Mouse (Mus musculus) E14TG2a.4 (cell line): ENCODE measurements around the gene Pla2g12b.

Experiments used
- H3K27me3 ChIP-seq: 2 replicates; pipeline ENCODE4 v1.6.1; 2014; ENCODE audit warnings: low read length, control low read depth; ENCODE audit not compliant: insufficient read depth
- H3K36me3 ChIP-seq: 2 replicates; pipeline ENCODE4 v1.6.1; 2014; ENCODE audit warnings: low read length, control low read depth; ENCODE audit not compliant: insufficient read depth
- H3K4me1 ChIP-seq: replicated peaks from 2 replicates; pipeline ENCODE4 v1.6.1; 2014; ENCODE audit warnings: low read depth, low read length, control low read depth
- H3K4me3 ChIP-seq: replicated peaks from 2 replicates; pipeline ENCODE4 v1.5.1; 2014; ENCODE audit warnings: mild to moderate bottlenecking, low read length
- H3K9me3 ChIP-seq: 2 replicates; pipeline ENCODE4 v1.6.1; 2014; ENCODE audit warnings: low read length, control low read depth
- CTCF ChIP-seq: conservative IDR thresholded peaks from 2 replicates; pipeline ENCODE4 v1.5.1; 2014; ENCODE audit warnings: low read length
- NANOG ChIP-seq: IDR thresholded peaks from 2 replicates; pipeline ENCODE4 v1.6.1; 2014; ENCODE audit warnings: borderline replicate concordance, low read length, mixed read lengths
- POU5F1 ChIP-seq: IDR thresholded peaks from 2 replicates; pipeline ENCODE4 v1.6.1; 2014; ENCODE audit warnings: low read length, borderline replicate concordance

The Pla2g12b gene

DNA sequence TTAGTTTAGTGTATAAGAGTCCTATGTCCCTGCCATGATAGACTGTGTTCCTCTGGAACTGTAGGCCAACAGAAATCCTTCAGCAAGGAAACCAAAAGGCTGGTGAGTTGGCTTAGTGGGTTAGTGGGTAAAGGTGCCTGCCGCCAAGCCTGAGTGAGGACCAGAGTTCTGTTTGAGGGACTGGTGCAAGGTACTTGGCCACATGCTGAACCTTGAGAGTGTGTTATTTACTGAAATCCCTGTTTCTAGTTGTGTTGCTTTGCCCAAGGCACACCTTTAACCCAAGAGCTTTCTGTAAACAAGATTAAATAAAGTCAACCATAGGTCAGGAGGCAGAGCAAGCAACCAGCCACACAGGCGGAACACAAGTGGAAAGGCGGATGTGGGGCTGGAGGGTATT lies 62.1 kb downstream of the Pla2g12b start:
- H3K4me3 ChIP-seq = no peak overlapping the region
- no peaks in the 10 kb centered on the region for H3K27me3 ChIP-seq
- peaks cover 48% of the 10 kb centered on the region for H3K4me1 ChIP-seq
- H3K9me3 ChIP-seq = no peaks in the 10 kb centered on the region
- H3K36me3 ChIP-seq = no peaks in the 10 kb centered on the region
- TF ChIP-seq NANOG (no peak), CTCF (no peak), POU5F1 (no peak)

DNA sequence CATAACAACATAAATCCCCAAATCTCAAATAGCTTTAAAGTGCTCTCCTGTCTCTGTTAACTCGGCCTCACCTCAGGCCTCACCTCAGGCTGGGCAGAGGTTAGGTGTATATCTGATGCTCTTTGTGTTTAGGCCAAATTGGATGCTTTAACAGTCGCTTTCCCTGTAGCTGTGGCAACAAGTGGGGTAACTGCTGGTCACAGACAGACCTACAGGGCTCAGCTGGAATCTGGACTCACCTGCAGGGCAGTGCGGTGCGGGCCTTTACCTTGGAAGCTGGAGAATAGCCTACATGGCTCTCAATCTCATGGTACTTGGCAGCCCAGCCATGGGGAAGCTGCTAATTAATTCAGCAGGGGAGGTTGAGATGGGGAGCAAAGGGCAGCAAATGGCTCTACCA lies 63.2 kb downstream of the Pla2g12b start:
- Histone ChIP-seq H3K36me3 (no peaks in the 10 kb centered on the region), H3K9me3 (no peaks in the 10 kb centered on the region), H3K4me1 (peaks cover 59% of the 10 kb centered on the region), H3K4me3 (no peak overlapping the region), H3K27me3 (no peaks in the 10 kb centered on the region)
- no peak for TF ChIP-seq CTCF
- TF ChIP-seq POU5F1 = no peak
- TF ChIP-seq NANOG = no peak

DNA sequence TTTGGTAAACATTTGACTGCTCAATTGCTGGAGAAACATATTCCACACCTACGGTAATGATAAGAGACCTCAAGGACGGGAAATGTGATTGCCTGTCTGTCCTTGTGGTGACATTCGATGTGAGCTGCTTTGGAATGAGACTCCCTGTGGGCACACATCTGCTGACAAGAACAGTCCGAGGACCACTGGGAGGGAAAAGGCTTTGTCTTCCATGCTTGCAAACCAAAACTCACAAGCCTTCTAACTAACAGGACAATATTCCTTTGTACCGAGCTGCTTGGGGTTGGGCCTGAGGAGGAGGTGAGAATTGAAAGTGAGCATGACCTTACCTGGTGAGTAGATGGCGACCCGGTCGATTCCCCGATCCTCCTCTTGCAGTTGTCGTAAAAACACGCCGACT lies 63.8 kb downstream of the Pla2g12b start:
- Histone ChIP-seq H3K36me3 (no peaks in the 10 kb centered on the region), H3K4me1 (peaks cover 62% of the 10 kb centered on the region), H3K9me3 (no peaks in the 10 kb centered on the region), H3K4me3 (no peak overlapping the region), H3K27me3 (no peaks in the 10 kb centered on the region)
- TF ChIP-seq NANOG = peak; percentile 35; the same call in 1 of the 2 replicates
- TF ChIP-seq POU5F1 = no peak
- no peak for TF ChIP-seq CTCF

DNA sequence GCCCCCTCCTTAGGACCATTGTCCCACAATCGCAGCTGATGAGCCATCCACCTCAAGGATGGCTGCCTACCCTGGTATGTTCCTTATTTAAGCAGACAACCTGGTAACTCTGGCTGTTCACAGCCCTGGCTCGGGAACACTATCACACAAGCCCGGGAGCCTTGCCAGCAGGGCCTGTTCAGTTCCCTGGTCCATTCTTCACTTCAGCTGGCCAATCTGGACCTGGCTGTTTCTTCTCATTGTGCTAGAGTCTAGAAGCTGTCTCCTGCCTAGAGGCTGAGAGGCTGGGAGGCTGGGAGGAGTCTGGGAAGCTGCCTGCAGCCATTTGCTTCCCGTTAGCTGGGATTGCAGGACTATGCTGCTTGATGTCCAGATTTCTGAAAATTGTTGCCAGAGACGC lies 67.0 kb downstream of the Pla2g12b start:
- Histone ChIP-seq H3K27me3 (no peaks in the 10 kb centered on the region), H3K4me1 (peaks cover 65% of the 10 kb centered on the region), H3K4me3 (no peak overlapping the region), H3K36me3 (no peaks in the 10 kb centered on the region), H3K9me3 (no peaks in the 10 kb centered on the region)
- TF ChIP-seq NANOG (no peak), POU5F1 (no peak), CTCF (no peak)
